Comparison of ENCODE assay signal across 8 mouse cellular contexts in the genomic region with DNA sequence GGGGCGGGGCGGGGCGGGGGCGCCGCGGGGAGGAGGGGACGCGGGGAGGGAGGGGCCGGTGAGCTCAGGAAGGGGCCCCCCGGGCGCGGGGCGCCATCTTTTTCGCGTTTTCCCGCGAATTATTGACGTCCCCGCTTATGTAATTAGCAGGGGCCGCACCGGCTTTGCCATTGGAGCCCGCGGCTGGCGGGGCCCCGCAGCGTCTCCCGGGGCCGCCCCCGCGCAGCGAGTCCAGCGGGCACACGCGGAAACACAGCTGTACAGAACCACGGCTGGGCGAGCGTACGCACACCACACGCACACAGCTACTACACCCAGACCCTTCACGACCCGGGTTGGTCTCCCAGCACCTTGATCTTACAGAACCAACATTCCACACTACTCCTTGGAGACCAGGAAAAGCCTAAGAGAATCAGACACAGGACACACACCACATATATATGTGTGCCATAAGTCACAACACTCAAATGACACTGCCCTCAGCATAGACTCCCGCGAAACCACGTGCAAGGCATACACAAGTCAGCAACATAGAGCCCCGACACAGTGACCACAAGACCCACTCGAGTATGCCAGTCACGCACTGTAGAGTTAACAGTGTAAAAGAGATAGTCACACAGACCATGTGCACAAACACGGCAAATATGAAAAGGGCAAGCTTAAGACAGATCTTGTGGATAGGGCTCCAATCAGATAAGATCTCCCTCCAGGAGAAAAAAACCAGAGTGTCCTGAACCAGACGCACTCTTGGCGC. TPM values are rescaled to one million over a fixed set of nuclear protein-coding genes. Genes with fewer than 3 reads are reported as not detected.
A peak's percentile ranks its signal among the peaks of the same experiment; 100 is the strongest.
DNase-seq lines count a peak whose midpoint lies in the region; ATAC-seq and TF ChIP-seq lines count a peak whose summit lies in the region.

No protein-coding gene starts in this region.

- ATAC-seq in cerebellum, adult (ENCODE audit: insufficient number of reproducible peaks, low FRiP score, low TSS enrichment), result no peak

- no peak overlapping the region for H3K27ac ChIP-seq in embryonic fibroblast, embryonic 13.5 days (ENCODE audit: insufficient read depth, low read length)
- peak overlapping the region; percentile 82 for H3K27ac ChIP-seq in hindbrain, embryonic 10.5 days
- 0 out of 2 replicates have a peak overlapping the region, but pooled peaks have one; percentile 15 for H3K27ac ChIP-seq in macrophage

- peak; percentile 51; the same call in 1 of the 2 replicates for TF ChIP-seq POLR2A in embryonic fibroblast, embryonic 13.5 days (IDR thresholded peaks at IDR 0.05; ENCODE audit: low read depth, low read length)

- no peaks in the 10 kb centered on the region for H3K36me3 ChIP-seq in hindbrain, embryonic 10.5 days
- no peaks in the 10 kb centered on the region for H3K36me3 ChIP-seq in macrophage (ENCODE audit: inconsistent target)

- WGBS in hindbrain, embryonic 10.5 days, result 4% methylated on average over 46 of the region's 50 CpGs
- WGBS in macrophage (ENCODE audit: missing documents), result 5% methylated on average over 42 of the region's 50 CpGs

- no peak for TF ChIP-seq CTCF in embryonic fibroblast, embryonic 13.5 days (IDR thresholded peaks at IDR 0.05; ENCODE audit: borderline replicate concordance, insufficient read depth, low read length)

- H3K27me3 ChIP-seq in hindbrain, embryonic 10.5 days (ENCODE audit: insufficient read depth, poor library complexity, severe bottlenecking), result peaks cover 62% of the 10 kb centered on the region

- DNase-seq in CD4-positive helper T cell, adult 2 months (ENCODE audit: low read depth, low spot score), result peak; percentile 75
- DNase-seq in MN1 (ENCODE audit: low spot score), result peak; percentile 19
- DNase-seq in hindbrain, embryonic 10.5 days (ENCODE audit: low spot score), result peak; percentile 54
- DNase-seq in left cerebral cortex, postnatal 14 days (ENCODE audit: low spot score in 2 of 2), result peak; percentile 21 to 42
- peak; percentile 40 for DNase-seq in right cerebral cortex, postnatal 4 days

- no peaks in the 10 kb centered on the region for H3K79me2 ChIP-seq in macrophage (ENCODE audit: inconsistent target)

- intact Hi-C loops in left cerebral cortex, postnatal 14 days (cut with DNase I), result no loop called here

- H3K4me1 ChIP-seq in embryonic fibroblast, embryonic 13.5 days (ENCODE audit: control insufficient read depth, insufficient read depth, low read length), result no peaks in the 10 kb centered on the region
- H3K4me1 ChIP-seq in hindbrain, embryonic 10.5 days (replicated peaks), result peaks cover 28% of the 10 kb centered on the region

- H3K9me3 ChIP-seq in hindbrain, embryonic 10.5 days, result no peaks in the 10 kb centered on the region

- H3K4me3 ChIP-seq in embryonic fibroblast, embryonic 13.5 days (ENCODE audit: insufficient read depth, low read length), result peak overlapping the region; percentile 70
- H3K4me3 ChIP-seq in hindbrain, embryonic 10.5 days, result peak overlapping the region; percentile 76
- H3K4me3 ChIP-seq in macrophage (ENCODE audit: inconsistent target), result peak overlapping the region; percentile 17; the same call in 1 of the 2 replicates

RNA-seq across cellular contexts. Expression of a gene that starts 0.4 kb away (rescaled TPM):
- polyA plus RNA-seq in embryonic fibroblast, embryonic 13.5 days (2011; ENCODE audit: insufficient read length, low read depth, missing spikeins), result 5.9 and 7.6 TPM in 2 replicates
- 1.9 and 2.1 TPM in 2 replicates for polyA plus RNA-seq in hindbrain, embryonic 10.5 days (2016; fragmentation: Nextera tagmentation; extraction: Ambion mirVana)
- under 1 TPM; 0.68 to 0.82 TPM for total RNA-seq in left cerebral cortex, postnatal 14 days (2021)
- 10 to 100 TPM in 8 of 26 experiments, 1 to 10 TPM in 18; 2.5 to 22.3 (median 7.0) TPM for total RNA-seq in macrophage (2018; cell fraction: chromatin; rRNA removed)
- 1 to 10 TPM; 1.4 to 3.6 (median 2.5) TPM for total RNA-seq in macrophage (2018; cell fraction: cytosol; rRNA removed)
- total RNA-seq in macrophage (2018; cell fraction: nucleus; rRNA removed), result 10 to 100 TPM in 1 of 26 experiments, 1 to 10 TPM in 25; 1.8 to 15.1 (median 3.8) TPM
- 0.77 to 6.5 TPM (median 3.5 TPM) in 3 replicates for polyA plus RNA-seq in macrophage (2018)

RNA-seq across cellular contexts. Expression of a gene that starts 39.5 kb away (rescaled TPM):
- polyA plus RNA-seq in embryonic fibroblast, embryonic 13.5 days (2011; ENCODE audit: insufficient read length, low read depth, missing spikeins), result 65.7 and 67.6 TPM in 2 replicates
- 114 and 136 TPM in 2 replicates for polyA plus RNA-seq in hindbrain, embryonic 10.5 days (2016; fragmentation: Nextera tagmentation; extraction: Ambion mirVana)
- total RNA-seq in left cerebral cortex, postnatal 14 days (2021), result 10 to 100 TPM; 27.4 to 30.8 TPM
- 10 to 100 TPM in 12 of 26 experiments, 1 to 10 TPM in 14; 2.2 to 20.9 (median 9.6) TPM for total RNA-seq in macrophage (2018; cell fraction: chromatin; rRNA removed)
- 10 to 100 TPM in 25 of 26 experiments, 1 to 10 TPM in 1; 8.0 to 22.3 (median 14.0) TPM for total RNA-seq in macrophage (2018; cell fraction: cytosol; rRNA removed)
- total RNA-seq in macrophage (2018; cell fraction: nucleus; rRNA removed), result 10 to 100 TPM in 10 of 26 experiments, 1 to 10 TPM in 16; 3.4 to 15.4 (median 8.7) TPM
- polyA plus RNA-seq in macrophage (2018), result 14.4 to 23.0 TPM (median 19.4 TPM) in 3 replicates

RNA-seq across cellular contexts. Expression of a gene that starts 40.0 kb away (rescaled TPM):
- polyA plus RNA-seq in embryonic fibroblast, embryonic 13.5 days (2011; ENCODE audit: insufficient read length, low read depth, missing spikeins), result 0.32 TPM in 1 of 2 replicates, not detected in the other
- 0.16 TPM in 1 of 2 replicates, not detected in the other for polyA plus RNA-seq in hindbrain, embryonic 10.5 days (2016; fragmentation: Nextera tagmentation; extraction: Ambion mirVana)
- total RNA-seq in left cerebral cortex, postnatal 14 days (2021), result under 1 TPM; 0.25 to 0.26 TPM
- not detected for total RNA-seq in macrophage (2018; cell fraction: chromatin; rRNA removed)
- total RNA-seq in macrophage (2018; cell fraction: cytosol; rRNA removed), result not detected
- not detected for total RNA-seq in macrophage (2018; cell fraction: nucleus; rRNA removed)
- not detected in 3 replicates for polyA plus RNA-seq in macrophage (2018)

RNA-seq across cellular contexts. Expression of a gene that starts 47.3 kb away (rescaled TPM):
- polyA plus RNA-seq in embryonic fibroblast, embryonic 13.5 days (2011; ENCODE audit: insufficient read length, low read depth, missing spikeins), result 2.0 and 2.3 TPM in 2 replicates
- 0.27 and 0.67 TPM in 2 replicates for polyA plus RNA-seq in hindbrain, embryonic 10.5 days (2016; fragmentation: Nextera tagmentation; extraction: Ambion mirVana)
- under 1 TPM; 0.59 to 0.78 TPM for total RNA-seq in left cerebral cortex, postnatal 14 days (2021)
- 1,000 to 10,000 TPM in 2 of 26 experiments, 100 to 1,000 TPM in 17, 10 to 100 TPM in 7; 17.9 to 1,486 (median 305) TPM for total RNA-seq in macrophage (2018; cell fraction: chromatin; rRNA removed)
- total RNA-seq in macrophage (2018; cell fraction: cytosol; rRNA removed), result 100 to 1,000 TPM in 4 of 26 experiments, 10 to 100 TPM in 16, 1 to 10 TPM in 6; 4.1 to 298 (median 39.1) TPM
- 1,000 to 10,000 TPM in 1 of 26 experiments, 100 to 1,000 TPM in 19, 10 to 100 TPM in 6; 18.6 to 1,031 (median 263) TPM for total RNA-seq in macrophage (2018; cell fraction: nucleus; rRNA removed)
- polyA plus RNA-seq in macrophage (2018), result 3.0 to 7.8 TPM (median 3.3 TPM) in 3 replicates

Comparison
In these comparisons a context has a peak if more than half of its experiments do, and no peak if none do; other contexts are left out.
1. DNase-seq: peak in every context shown above with its lines; median percentile 75 in CD4-positive helper T cell, adult 2 months; 54 in hindbrain, embryonic 10.5 days; 40 in right cerebral cortex, postnatal 4 days; 32 in left cerebral cortex, postnatal 14 days; 19 in MN1.
2. H3K4me3 ChIP-seq: peak in every context shown above with its lines; median percentile 76 in hindbrain, embryonic 10.5 days; 70 in embryonic fibroblast, embryonic 13.5 days; 17 in macrophage.